Mouse (Mus musculus): Measurements from ENCODE around the gene Map3k11.

Map3k11 gene

GRCm38 (mm10) chr19:5688200-5689087, at the start of gene Map3k11, which contains the start of gene Pcnx3:
Gene Map3k11 (plus strand): TSS chr19:5688742.
Gene Pcnx3 (minus strand): TSS chr19:5688908.
- DNase-seq (ENCODE audit: extremely low spot score, low spot score): peak; percentile 94

- no peak for DNase-seq (ENCODE audit: extremely low spot score, low spot score)
Measured at GRCm38 (mm10) chr19:5640339-5640738, 48.2 kb upstream of the Map3k11 start.

GRCm38 (mm10) chr19:5641021-5641420, 47.5 kb upstream of the Map3k11 start:
- no peak for DNase-seq (ENCODE audit: extremely low spot score, low spot score)

- no peak for DNase-seq (ENCODE audit: extremely low spot score, low spot score)
Measured at GRCm38 (mm10) chr19:5641641-5642040, 46.9 kb upstream of the Map3k11 start.

DNA sequence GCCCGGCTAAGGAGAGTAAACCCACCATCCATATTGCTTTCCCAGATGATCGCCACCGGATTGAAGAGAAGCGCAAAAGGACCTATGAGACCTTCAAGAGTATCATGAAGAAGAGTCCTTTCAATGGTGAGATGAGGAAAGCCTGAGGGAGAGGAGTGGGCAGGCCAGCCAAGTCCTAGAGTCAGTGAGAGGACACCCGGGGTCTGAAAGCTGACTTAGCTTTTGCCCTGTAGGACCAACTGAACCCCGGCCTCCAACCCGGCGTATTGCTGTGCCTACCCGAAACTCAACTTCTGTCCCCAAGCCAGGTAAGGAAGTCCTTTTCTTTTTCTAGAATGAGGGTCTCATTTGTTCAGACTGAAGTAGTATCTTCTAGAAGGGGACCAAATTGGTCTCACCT, 43.3 kb upstream of the Map3k11 start:
- no peak for DNase-seq (ENCODE audit: extremely low spot score, low spot score)

DNA sequence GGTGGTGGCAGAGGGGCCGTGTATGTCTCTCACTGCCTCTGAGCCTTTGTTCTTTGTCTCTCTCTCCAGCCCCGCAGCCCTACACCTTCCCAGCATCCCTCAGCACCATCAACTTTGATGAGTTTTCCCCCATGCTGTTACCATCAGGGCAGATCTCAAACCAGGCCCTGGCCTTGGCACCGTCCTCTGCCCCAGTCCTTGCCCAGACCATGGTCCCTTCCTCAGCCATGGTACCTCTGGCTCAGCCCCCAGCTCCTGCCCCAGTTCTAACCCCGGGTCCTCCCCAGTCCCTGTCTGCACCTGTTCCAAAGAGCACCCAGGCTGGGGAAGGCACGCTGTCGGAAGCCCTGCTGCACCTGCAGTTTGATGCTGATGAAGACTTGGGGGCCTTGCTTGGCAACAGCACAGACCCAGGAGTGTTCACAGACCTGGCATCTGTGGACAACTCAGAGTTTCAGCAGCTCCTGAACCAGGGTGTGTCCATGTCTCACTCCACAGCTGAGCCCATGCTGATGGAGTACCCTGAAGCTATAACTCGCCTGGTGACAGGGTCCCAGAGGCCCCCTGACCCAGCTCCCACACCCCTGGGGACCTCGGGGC, 41.7 kb upstream of the Map3k11 start:
- no peak for DNase-seq (ENCODE audit: extremely low spot score, low spot score)

DNA sequence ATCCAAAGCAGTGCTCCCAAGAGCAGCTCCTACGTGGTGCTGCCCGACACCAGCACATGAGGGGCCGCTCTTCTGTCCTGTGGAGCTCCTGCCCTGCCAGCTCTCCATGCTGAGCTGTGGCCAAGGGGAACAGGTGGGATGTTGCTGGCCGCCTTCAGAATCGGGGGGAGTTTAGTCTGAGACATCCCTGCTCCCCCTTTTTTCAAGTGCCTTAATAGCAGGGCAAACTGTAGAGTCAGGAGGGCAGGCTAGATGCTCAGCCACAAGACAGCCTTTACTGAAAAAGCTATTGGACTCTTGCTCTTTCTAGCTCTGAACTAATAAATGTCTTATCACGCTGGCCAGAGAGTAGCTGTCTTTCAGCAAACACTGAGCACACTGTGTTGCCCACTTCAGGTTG, 40.8 kb upstream of the Map3k11 start:
- no peak for DNase-seq (ENCODE audit: extremely low spot score, low spot score)

DNA sequence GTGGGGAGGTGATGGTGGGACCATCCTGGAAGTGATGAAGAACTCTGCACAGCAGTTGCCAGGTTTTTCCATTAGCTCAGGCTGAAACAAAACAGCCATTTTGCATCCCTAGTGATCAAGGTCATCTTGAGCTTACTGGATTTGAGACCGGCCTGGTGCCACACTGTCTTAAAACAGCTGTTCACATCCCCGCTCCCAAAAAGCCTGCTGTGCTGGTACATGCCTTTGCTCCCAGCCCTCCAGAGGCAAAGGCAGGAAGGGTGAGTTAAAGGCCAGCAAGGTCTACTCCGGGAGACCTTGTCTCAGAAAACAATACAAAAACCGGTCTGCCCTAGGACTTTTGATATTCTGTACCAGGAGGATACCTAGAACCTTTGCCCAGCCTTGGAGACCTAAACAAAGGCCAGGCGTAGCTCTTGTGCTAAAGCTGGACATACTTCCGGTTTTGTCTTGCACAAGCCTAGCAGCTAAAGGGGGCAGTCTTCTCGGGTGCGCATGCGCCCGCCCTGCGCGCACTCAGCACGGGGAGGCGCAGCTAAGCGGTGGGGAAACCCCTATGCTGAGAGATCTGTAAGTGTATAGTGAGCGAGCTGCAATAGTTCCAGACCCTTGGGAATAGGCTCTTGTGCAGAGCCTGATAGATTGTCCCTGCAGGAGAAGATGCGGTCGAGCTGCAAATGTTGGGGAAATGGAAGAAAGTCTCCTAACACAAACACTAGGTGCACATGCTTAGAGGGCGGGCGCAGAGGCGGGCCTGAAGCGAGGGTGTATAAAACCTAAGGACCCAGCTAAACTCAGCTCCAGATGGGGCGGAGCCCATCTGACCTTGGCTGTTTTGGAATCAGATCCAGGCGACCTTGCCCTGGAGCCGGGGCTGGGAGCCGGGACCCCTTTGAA, 39.9 kb upstream of the Map3k11 start:
- DNase-seq (ENCODE audit: extremely low spot score, low spot score): peak; percentile 79

DNA sequence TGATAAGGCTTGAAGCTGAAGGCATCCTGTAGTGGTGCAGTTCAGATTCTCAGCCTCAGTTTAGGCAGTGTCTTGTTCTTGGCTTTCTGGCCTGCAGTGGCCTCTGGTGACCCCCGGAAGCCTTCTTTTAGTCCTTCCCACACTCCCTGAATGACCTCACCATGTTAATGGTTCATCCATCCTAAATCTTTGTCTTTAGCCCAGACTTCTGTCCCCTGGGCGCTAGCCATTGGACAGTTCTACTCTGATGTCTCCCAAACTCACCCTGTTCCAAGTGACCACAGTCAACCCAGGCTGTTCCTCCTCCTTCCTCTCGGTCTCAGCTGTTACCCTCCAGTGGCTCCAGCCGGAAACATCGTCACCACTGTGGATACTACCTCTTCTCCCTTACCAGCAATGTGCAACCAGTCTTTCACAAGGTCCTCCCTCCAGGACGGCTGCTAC, 39.2 kb upstream of the Map3k11 start:
- no peak for DNase-seq (ENCODE audit: extremely low spot score, low spot score)

- no peak for DNase-seq (ENCODE audit: extremely low spot score, low spot score)
Measured at GRCm38 (mm10) chr19:5651502-5652274, 36.9 kb upstream of the Map3k11 start.

DNA sequence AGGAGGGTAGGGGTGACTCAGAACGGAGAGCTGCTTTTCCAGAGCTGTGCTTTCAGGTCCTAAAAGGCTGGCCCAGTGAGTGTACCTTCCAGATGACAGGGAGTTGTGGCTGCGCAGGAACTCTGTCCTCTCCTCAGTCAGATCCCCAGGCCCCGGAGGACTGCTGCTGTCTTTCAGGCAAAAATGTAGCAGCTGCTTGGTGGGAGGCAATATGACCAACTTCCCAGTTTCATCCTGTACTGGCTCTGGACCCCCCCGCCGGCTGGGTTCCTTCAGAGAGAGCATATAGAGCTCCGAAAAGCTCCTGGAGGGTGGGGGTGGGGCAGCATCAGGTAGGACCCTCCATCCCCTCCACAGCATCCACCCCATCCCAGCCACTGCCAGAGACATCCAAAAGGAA, 36.0 kb upstream of the Map3k11 start:
- no peak for DNase-seq (ENCODE audit: extremely low spot score, low spot score)

DNA sequence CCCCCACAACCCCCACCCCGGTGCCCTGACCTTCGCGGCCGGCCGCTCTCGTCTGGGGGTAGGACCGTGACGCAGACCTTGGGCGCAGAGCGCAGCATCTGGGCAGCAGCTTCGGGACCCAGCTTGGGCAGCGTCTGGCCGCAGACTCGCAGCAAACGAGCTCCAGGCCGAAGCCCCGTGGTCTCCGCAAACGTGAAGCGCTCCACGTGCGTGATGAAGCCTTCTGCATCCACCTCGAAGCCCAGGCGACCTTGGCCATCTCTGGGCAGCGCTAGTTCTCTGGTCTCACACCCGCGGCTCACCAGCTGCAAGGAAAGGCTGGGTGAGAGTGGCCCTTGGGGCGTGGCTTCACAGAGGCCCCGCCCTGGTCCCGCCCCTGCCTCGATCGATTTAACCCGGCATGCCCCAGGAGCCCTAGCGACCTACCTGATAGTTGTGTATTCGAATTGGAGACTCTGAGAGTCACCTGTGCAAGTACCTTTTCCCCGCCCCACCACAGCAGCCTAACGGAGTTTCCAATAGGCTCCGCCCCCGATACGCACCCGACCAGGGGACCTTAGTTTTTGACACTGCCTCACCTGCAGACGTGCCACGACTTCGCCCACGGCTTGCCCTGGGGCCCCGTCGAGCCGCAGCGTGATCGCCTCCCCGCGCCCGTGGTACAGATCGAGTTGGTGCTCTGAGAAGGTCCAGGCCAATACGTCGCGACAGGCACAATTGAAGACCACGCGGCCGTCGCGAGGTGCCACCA, 34.4 kb upstream of the Map3k11 start:
- peak; percentile 75 for DNase-seq (ENCODE audit: extremely low spot score, low spot score)

GRCm38 (mm10) chr19:5654720-5655298, 33.7 kb upstream of the Map3k11 start:
- DNase-seq (ENCODE audit: extremely low spot score, low spot score): peak; percentile 44

DNA sequence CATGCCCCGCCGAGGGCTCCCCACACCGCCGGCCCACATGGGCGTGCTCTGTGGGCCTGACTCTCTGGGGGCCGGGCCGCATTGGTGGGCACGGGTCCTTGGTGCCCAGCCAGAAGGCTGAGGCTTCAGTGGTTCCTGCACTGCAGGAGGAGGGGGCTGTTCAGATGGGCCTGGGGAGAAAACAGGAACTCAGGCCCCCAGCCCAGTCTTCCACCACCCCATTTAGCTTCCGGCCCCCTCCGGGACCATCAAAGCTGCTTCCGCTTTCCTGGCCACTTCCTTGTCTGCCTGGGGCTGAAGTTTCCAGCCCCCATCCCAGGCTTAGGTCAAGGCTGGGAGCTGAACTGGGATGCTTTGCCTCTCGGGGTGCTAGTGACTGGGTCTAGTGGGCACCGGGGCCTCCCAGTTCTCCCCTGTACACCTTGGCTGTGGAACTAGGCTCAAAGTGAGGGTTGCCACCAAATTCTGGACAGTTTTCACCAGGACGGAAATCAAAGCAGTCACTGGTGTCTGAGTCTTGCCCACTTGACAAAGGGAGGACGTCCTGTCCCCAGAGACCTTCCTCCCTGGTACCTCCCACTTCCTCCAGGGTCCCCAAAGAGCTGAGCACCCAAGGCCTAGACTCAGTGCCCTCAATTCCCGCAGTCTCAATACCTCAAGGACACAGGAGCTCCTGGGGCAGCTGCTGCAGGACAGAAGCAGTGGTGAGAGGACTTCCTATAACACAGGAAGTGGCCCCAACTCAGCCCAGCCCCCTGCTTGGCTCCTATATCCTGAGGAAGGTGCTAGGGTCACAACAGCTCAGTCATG, 27.4 kb upstream of the Map3k11 start:
- no peak for DNase-seq (ENCODE audit: extremely low spot score, low spot score)

DNA sequence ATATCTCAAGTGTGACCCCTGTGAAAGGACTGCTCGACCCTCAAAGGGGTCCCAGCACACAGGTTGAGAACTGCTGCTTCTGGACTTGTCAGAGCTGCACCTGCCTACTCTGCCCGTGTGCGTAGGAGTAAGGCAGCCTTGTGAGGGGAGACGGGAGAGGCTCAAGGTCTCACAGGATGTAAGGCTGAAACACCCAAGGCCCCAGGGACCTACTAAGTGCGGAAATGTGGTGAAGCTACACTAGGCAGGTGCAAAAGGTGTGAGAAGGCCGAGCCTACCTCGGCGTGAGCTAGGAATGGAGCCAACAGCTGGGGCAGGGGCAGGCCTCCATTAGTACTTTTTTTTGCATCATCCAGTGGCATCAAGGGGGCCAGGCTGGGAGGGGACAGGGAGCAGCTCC, 26.2 kb upstream of the Map3k11 start:
- no peak for DNase-seq (ENCODE audit: extremely low spot score, low spot score)

DNA sequence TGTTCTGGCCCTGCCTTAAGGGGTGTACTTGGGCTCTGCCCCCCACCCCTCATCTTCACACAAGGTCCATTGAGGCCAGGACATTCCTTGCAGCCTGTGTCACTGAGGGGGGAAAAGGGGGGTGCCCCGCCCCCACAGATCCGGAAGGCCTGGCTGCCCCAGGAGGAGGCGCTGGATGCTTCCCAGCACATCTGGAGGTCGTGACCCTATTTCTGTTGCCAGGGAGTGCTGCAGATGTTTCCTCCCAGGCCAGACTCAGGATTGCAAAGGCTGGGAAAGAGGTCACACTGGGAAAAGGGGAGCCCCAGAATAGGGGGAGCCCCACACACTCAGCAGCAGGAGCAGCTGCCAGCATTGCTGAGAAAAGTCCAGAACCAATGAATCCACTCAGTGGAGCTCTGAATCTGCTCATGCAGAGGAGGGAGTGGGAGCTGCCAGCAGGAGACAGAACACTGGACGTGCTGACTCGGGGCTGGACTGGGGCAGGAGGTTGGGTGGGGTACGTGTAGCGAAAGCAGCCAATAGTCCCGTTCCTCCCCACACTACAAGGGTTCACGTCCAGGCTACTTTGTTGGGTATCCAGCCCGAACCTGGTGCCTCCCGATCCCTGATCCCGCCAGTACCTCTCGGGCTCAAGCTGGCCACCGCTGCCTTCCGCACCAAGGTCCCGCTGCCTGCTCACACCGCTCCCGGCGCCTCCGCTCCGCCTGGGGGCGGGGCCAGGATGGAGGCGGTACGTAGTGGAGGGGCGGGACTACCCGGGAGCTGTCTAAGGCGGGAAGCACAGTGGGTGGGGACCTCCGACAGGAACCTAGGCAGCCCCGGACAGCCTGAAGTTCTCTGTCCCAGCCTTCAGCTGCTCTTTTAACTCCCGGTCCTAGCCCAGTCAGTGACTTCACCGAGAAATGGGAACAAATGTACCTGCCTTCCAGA, 25.3 kb upstream of the Map3k11 start, which contains the start of gene Sipa1:
TSS of gene Sipa1 (minus strand) at position 727 of the 933 bp plus-strand sequence.
- DNase-seq (ENCODE audit: extremely low spot score, low spot score): peak; percentile 89

GRCm38 (mm10) chr19:5664669-5665257, 23.8 kb upstream of the Map3k11 start:
- no peak for DNase-seq (ENCODE audit: extremely low spot score, low spot score)

Data from neural tube, embryonic 10.5 days (tissue).